Mouse (Mus musculus): ENCODE measurements at regions not wholly inside any gene's neighbourhood (a gene's known extent, or its start where the extent isn't known, plus 50 kb on each side); places are given as distances from the start of the nearest gene placed in this dataset.

DNA sequence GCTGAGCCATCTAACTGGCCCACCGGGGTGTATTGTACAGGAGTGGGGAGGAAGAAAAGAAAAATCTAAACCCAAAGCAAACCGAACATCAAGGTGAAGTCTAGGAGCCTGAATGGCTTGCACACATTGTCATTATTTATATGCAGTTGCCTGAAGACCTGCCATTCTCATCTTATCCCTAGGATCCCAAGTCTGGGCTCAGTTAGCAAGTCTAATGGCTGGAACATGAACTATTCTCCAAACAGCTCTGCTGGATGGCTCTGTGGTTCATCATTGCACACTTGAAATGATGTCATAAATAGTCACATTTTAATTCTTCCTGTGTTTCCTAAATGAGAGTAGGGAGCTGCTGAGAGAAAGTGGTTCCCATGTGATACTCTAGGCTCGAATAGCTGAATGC lies 219.6 kb upstream of the Mpped2 start:
- no peak for DNase-seq
- no peak overlapping the region for H3K9ac ChIP-seq (ENCODE audit: low read depth, low read length)
- no peak overlapping the region for H3K27ac ChIP-seq
- H3K36me3 ChIP-seq (ENCODE audit: control insufficient read depth, insufficient read depth, low read length) = no peaks in the 10 kb centered on the region
- no peaks in the 10 kb centered on the region for H3K79me2 ChIP-seq (replicated peaks; ENCODE audit: control insufficient read depth, insufficient read depth, low read length)
- no peak for TF ChIP-seq CTCF (IDR thresholded peaks at IDR 0.05)
- no peak for TF ChIP-seq POLR2A (IDR thresholded peaks at IDR 0.05; ENCODE audit: insufficient read depth, low read depth, low read length)
- no peak for TF ChIP-seq EP300 (IDR thresholded peaks at IDR 0.05; ENCODE audit: insufficient read depth, low read depth, low read length)
- H3K4me1 ChIP-seq (ENCODE audit: control insufficient read depth, insufficient read depth, low read length) = no peaks in the 10 kb centered on the region
- H3K4me3 ChIP-seq = no peak overlapping the region
- WGBS = 69% methylated on average over 3 of the region's 3 CpGs
- intact Hi-C loops (cut with DNase I) = no loop called here
- no peaks in the 10 kb centered on the region for H3K27me3 ChIP-seq (ENCODE audit: control insufficient read depth, insufficient read depth, low read length)

GRCm38 (mm10) chr2:106477991-106478390 lies 215.1 kb upstream of the Mpped2 start:
- no peaks in the 10 kb centered on the region for H3K36me3 ChIP-seq (ENCODE audit: control insufficient read depth, insufficient read depth, low read length)
- WGBS = 80% methylated on average over 2 of the region's 2 CpGs
- no peak overlapping the region for H3K4me3 ChIP-seq
- no peak overlapping the region for H3K27ac ChIP-seq
- intact Hi-C loops (cut with DNase I) = no loop called here
- DNase-seq = no peak
- H3K27me3 ChIP-seq (ENCODE audit: control insufficient read depth, insufficient read depth, low read length) = no peaks in the 10 kb centered on the region
- no peak for TF ChIP-seq POLR2A (IDR thresholded peaks at IDR 0.05; ENCODE audit: insufficient read depth, low read depth, low read length)
- TF ChIP-seq EP300 (IDR thresholded peaks at IDR 0.05; ENCODE audit: insufficient read depth, low read depth, low read length) = no peak
- no peak for TF ChIP-seq CTCF (IDR thresholded peaks at IDR 0.05)
- no peak overlapping the region for H3K9ac ChIP-seq (ENCODE audit: low read depth, low read length)
- no peaks in the 10 kb centered on the region for H3K79me2 ChIP-seq (replicated peaks; ENCODE audit: control insufficient read depth, insufficient read depth, low read length)
- no peaks in the 10 kb centered on the region for H3K4me1 ChIP-seq (ENCODE audit: control insufficient read depth, insufficient read depth, low read length)

DNA sequence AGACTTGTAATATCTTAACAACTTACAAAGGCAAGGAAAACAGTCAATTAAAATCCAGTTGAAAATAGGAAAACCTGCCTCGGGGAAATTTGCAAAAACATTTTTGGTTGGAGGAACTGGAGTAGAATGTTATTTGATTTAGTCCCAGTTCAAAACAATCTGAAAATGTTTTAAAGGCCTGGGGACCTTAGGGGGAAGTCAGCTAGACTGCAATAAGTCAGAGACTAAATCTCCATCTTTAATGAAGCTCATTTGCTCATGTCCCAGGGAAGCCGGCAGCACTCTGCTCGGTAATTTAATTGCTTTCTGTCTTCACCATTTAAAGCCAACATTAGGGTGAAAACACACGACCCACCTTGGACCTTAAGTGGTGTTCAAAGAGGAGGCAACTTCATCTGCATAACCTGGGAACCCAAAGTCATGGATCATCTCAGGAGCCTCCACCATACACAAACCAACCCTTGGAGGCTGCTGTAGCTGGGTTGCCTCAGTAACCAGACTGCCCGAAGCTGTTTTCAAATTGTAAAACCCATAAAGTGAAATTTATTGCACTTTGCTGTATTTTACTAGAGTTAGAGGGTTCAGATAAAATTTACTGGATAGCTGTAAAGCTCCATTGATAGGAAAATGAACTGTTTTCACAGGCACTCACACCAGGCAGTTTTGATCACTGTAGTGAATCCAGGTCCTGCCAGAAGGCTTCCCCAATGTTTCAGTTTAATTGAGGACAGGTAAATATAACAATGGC lies 205.6 kb upstream of the Mpped2 start:
- Histone ChIP-seq H3K79me2 (replicated peaks; ENCODE audit: control insufficient read depth, insufficient read depth, low read length) (no peaks in the 10 kb centered on the region), H3K4me1 (ENCODE audit: control insufficient read depth, insufficient read depth, low read length) (no peaks in the 10 kb centered on the region), H3K4me3 (no peak overlapping the region), H3K36me3 (ENCODE audit: control insufficient read depth, insufficient read depth, low read length) (no peaks in the 10 kb centered on the region), H3K27me3 (ENCODE audit: control insufficient read depth, insufficient read depth, low read length) (no peaks in the 10 kb centered on the region), H3K27ac (no peak overlapping the region), H3K9ac (ENCODE audit: low read depth, low read length) (no peak overlapping the region)
- intact Hi-C loops (cut with DNase I) = no loop called here
- WGBS = 79% methylated on average over 5 of the region's 5 CpGs
- DNase-seq = no peak
- TF ChIP-seq POLR2A (IDR thresholded peaks at IDR 0.05; ENCODE audit: insufficient read depth, low read depth, low read length) (no peak), EP300 (IDR thresholded peaks at IDR 0.05; ENCODE audit: insufficient read depth, low read depth, low read length) (no peak), CTCF (IDR thresholded peaks at IDR 0.05) (no peak)

DNA sequence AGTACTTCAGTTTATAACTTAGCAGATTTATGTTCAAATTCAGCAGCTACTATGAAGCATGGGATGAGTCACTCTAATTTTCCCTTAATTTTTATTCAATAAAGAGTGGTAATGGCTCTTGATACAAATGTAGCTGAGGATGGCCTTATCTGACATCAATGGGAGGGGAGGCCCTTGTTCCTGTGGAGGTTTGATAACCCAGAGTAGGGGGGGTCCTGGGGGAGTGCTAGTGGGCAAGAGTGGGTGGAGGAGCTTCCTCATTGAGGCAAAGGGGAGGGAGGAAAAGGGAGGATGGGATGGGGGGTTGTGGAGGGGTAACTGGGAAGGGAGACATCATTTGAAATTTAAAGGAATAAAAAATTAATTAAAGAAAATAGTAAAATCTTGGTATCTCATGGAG lies 194.3 kb upstream of the Mpped2 start:
- no peak overlapping the region for H3K9ac ChIP-seq (ENCODE audit: low read depth, low read length)
- no peak overlapping the region for H3K27ac ChIP-seq
- intact Hi-C loops (cut with DNase I) = no loop called here
- H3K4me3 ChIP-seq = no peak overlapping the region
- no peak for DNase-seq
- H3K36me3 ChIP-seq (ENCODE audit: control insufficient read depth, insufficient read depth, low read length) = no peaks in the 10 kb centered on the region
- no peaks in the 10 kb centered on the region for H3K79me2 ChIP-seq (replicated peaks; ENCODE audit: control insufficient read depth, insufficient read depth, low read length)
- no peaks in the 10 kb centered on the region for H3K4me1 ChIP-seq (ENCODE audit: control insufficient read depth, insufficient read depth, low read length)
- no peaks in the 10 kb centered on the region for H3K27me3 ChIP-seq (ENCODE audit: control insufficient read depth, insufficient read depth, low read length)
- TF ChIP-seq EP300 (IDR thresholded peaks at IDR 0.05; ENCODE audit: insufficient read depth, low read depth, low read length) (no peak), POLR2A (IDR thresholded peaks at IDR 0.05; ENCODE audit: insufficient read depth, low read depth, low read length) (no peak), CTCF (IDR thresholded peaks at IDR 0.05) (no peak)

DNA sequence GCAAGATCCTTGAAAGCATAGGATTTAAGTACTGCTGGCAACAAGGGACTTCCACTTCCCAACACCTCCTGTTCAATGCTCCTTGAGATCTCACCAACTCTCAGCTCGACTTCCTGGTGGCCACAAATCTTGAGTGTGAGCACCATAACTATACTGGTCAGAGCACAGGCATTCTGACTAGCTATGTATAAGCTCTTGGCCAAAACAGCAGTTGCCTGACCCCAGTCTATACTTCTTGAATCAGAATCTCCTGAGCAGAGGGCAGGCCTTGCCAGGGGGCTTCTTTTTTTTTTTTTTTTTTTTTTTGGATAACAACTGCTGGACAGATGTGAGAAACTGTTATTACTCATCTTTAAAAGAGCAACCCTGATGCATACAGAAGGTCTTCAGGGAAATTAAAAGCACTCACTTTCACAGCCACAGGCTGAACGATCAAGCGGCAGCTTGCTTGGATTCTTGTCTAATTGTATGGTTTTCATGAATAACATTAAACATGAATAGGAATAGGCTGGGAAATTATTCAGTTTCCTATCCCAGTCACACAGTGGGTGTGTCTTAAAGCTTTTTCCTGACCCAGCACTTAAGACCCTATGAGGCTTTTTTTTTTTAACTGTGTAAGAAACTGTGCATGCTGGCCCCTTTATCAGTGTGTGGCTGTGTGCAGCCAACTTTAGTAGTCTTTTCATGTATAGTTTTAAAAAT lies 193.7 kb upstream of the Mpped2 start:
- TF ChIP-seq POLR2A (IDR thresholded peaks at IDR 0.05; ENCODE audit: insufficient read depth, low read depth, low read length) = no peak
- no peak for TF ChIP-seq CTCF (IDR thresholded peaks at IDR 0.05)
- no peak for TF ChIP-seq EP300 (IDR thresholded peaks at IDR 0.05; ENCODE audit: insufficient read depth, low read depth, low read length)
- no peak overlapping the region for H3K4me3 ChIP-seq
- no peak for DNase-seq
- no peaks in the 10 kb centered on the region for H3K27me3 ChIP-seq (ENCODE audit: control insufficient read depth, insufficient read depth, low read length)
- H3K27ac ChIP-seq = no peak overlapping the region
- WGBS = 70% methylated on average over 3 of the region's 3 CpGs
- no peaks in the 10 kb centered on the region for H3K4me1 ChIP-seq (ENCODE audit: control insufficient read depth, insufficient read depth, low read length)
- intact Hi-C loops (cut with DNase I) = no loop called here
- no peaks in the 10 kb centered on the region for H3K36me3 ChIP-seq (ENCODE audit: control insufficient read depth, insufficient read depth, low read length)
- H3K79me2 ChIP-seq (replicated peaks; ENCODE audit: control insufficient read depth, insufficient read depth, low read length) = no peaks in the 10 kb centered on the region
- no peak overlapping the region for H3K9ac ChIP-seq (ENCODE audit: low read depth, low read length)

DNA sequence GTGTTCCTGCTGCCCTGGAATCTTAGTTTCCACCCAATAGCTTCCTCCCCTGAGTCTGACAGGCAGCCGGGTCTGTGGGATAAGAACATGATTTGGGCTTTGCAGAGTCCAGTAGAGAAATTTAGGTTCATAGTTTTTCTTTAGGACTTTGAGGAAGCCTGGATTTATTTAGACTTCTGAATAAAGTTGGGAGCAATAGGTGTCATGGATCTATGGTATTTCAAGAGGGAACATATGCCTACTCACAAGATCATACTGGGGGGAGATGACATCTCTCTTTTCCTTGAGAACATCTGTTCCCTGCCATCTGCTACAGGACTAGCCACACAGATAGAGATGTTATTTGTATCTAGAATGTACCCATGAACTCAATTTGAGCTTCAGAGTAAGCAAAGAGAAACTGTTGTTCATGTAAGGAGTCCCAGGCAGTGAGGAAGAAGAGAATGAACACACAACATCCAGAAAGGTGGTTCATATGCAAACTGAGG lies 188.1 kb upstream of the Mpped2 start:
- Histone ChIP-seq H3K9ac (ENCODE audit: low read depth, low read length) (no peak overlapping the region), H3K36me3 (ENCODE audit: control insufficient read depth, insufficient read depth, low read length) (no peaks in the 10 kb centered on the region), H3K4me3 (no peak overlapping the region), H3K4me1 (ENCODE audit: control insufficient read depth, insufficient read depth, low read length) (no peaks in the 10 kb centered on the region), H3K27ac (no peak overlapping the region), H3K27me3 (ENCODE audit: control insufficient read depth, insufficient read depth, low read length) (no peaks in the 10 kb centered on the region), H3K79me2 (replicated peaks; ENCODE audit: control insufficient read depth, insufficient read depth, low read length) (no peaks in the 10 kb centered on the region)
- intact Hi-C loops (cut with DNase I) = no loop called here
- TF ChIP-seq CTCF (IDR thresholded peaks at IDR 0.05) = no peak
- TF ChIP-seq EP300 (IDR thresholded peaks at IDR 0.05; ENCODE audit: insufficient read depth, low read depth, low read length) = no peak
- TF ChIP-seq POLR2A (IDR thresholded peaks at IDR 0.05; ENCODE audit: insufficient read depth, low read depth, low read length) = no peak
- no peak for DNase-seq
- 65% methylated on average over 1 of the region's 1 CpGs for WGBS
